Mouse (Mus musculus): Measurements from ENCODE around the gene Gm826. TPM values are rescaled to one million over a fixed set of nuclear protein-coding genes. Genes with fewer than 3 reads are reported as not detected.

Gm826 gene
- polyA plus RNA-seq, 1 experiment from 2014 or later, result 16.8 TPM

DNA sequence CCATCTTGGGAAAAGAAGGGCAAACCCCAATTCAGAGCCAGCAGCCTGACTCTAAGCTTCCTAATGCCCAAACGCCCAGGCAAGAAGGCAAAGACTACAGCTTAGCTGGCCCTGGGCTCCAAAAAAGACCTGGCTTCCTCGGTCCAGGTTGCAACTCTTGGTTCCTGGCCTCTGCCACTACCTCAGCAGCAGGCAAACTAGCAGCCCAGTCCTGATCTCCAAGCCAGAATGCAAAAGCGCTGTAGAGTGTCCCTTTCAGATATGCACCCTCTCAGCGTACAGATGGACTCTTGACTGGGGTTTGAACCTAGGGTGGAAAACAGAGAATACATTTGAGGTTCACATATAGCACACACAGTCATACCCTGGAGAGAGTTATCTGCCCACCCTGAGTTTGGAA, 29.2 kb upstream of the Gm826 start:
- WGBS, result 45% methylated on average over 4 of the region's 4 CpGs
- no peak overlapping the region for H3K4me2 ChIP-seq (ENCODE audit: low read length)
- H3K9me3 ChIP-seq (ENCODE audit: control insufficient read depth, low read length), result no peaks in the 10 kb centered on the region
- no peak for ATAC-seq (ENCODE audit: insufficient number of reproducible peaks, insufficient read depth, low FRiP score, low read depth)
- no peak overlapping the region for H3K27ac ChIP-seq (replicated peaks in 1 of 2; ENCODE audit: control insufficient read depth in 1 of 2, insufficient read depth in 1 of 2, low read depth in 2 of 2, low read length in 2 of 2)
- peaks cover 9 to 15% of the 10 kb centered on the region in 2 experiments; a peak in 2 of 4 replicates for H3K4me1 ChIP-seq (ENCODE audit: control insufficient read depth in 2 of 2, insufficient read depth in 2 of 2, low read length in 2 of 2)
- H3K9ac ChIP-seq (ENCODE audit: low read length), result no peak overlapping the region
- H3K4me3 ChIP-seq (ENCODE audit: control insufficient read depth in 1 of 2, insufficient read depth in 1 of 2, low read depth in 1 of 2, low read length in 2 of 2), result no peak overlapping the region
- H3K36me3 ChIP-seq (ENCODE audit: control insufficient read depth, insufficient read depth, low read length), result no peaks in the 10 kb centered on the region
- peaks cover 64% of the 10 kb centered on the region for H3K27me3 ChIP-seq (ENCODE audit: control insufficient read depth, insufficient read depth, low read length)

DNA sequence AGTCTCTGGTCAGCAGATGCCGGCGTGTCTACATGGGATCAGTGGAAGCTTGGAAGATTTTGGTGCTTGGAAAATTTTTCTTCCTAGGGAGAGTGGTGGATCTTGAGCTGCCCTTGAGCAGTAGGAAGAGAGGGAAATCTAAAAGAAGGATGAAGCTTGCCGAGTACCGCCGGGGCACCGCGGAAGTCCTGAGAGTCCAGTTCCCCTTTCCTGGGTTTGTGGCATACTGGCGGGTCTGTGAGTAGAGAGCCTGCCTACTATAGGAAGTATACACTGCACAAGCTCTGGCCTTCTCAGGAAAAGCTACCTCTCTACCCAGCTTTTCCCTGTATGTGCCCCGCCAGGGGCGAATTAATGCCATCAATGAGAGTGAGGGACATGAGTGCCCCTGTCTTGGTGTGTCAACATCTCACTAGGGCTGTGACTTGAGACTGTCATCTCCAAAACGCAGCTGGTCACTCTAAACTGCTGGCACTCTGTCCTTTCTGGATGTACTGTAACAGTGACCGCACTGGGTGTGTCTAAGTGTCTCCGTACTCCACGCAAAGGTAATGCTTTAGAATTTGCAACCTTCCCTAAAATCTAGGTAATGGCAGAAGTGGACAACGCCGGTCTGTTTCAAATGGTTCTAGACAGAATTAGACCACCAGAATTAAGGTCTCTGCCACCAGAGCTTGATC, 27.6 kb upstream of the Gm826 start:
- ATAC-seq (ENCODE audit: insufficient number of reproducible peaks, insufficient read depth, low FRiP score, low read depth), result no peak
- peak overlapping the region; percentile 21 for H3K4me2 ChIP-seq (ENCODE audit: low read length)
- H3K27ac ChIP-seq (replicated peaks in 1 of 2; ENCODE audit: control insufficient read depth in 1 of 2, insufficient read depth in 1 of 2, low read depth in 2 of 2, low read length in 2 of 2), result no peak overlapping the region
- H3K27me3 ChIP-seq (ENCODE audit: control insufficient read depth, insufficient read depth, low read length), result peaks cover 68% of the 10 kb centered on the region
- H3K36me3 ChIP-seq (ENCODE audit: control insufficient read depth, insufficient read depth, low read length), result no peaks in the 10 kb centered on the region
- no peak overlapping the region for H3K4me3 ChIP-seq (ENCODE audit: control insufficient read depth in 1 of 2, insufficient read depth in 1 of 2, low read depth in 1 of 2, low read length in 2 of 2)
- peaks cover 7 to 14% of the 10 kb centered on the region in 2 experiments; a peak in 2 of 4 replicates for H3K4me1 ChIP-seq (ENCODE audit: control insufficient read depth in 2 of 2, insufficient read depth in 2 of 2, low read length in 2 of 2)
- 20% methylated on average over 16 of the region's 16 CpGs for WGBS
- no peaks in the 10 kb centered on the region for H3K9me3 ChIP-seq (ENCODE audit: control insufficient read depth, low read length)
- H3K9ac ChIP-seq (ENCODE audit: low read length), result no peak overlapping the region

DNA sequence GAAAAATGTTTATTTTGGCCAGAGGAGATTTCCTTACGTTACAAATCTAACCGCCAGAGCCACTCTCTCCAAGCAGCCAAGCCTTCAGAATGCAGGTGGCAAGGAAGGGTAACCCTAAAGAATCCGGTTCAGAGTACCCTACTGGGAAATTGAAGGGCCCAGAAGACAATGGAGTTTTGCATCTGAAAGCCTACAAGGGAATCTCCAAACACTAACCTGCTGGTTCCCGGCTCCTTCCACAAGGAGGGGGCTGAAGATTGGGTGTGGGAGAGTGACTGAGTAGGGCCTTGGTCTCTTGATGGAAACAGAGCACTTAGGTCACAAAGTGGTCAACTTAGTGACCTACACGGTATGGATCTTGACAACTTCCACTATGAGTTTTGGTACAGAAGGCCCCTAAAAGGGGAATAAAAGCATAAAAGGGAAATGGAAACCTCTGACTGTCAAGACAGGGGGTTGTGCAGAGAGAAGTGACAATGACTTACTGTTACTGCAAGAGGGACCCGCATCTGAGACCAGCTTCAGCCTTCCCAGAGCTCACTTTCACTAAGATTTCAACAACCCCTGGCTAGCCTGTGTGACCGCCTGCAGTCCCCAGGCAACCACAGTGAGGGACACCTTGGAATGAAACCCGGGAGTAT, 26.4 kb upstream of the Gm826 start:
- H3K9me3 ChIP-seq (ENCODE audit: control insufficient read depth, low read length), result no peaks in the 10 kb centered on the region

DNA sequence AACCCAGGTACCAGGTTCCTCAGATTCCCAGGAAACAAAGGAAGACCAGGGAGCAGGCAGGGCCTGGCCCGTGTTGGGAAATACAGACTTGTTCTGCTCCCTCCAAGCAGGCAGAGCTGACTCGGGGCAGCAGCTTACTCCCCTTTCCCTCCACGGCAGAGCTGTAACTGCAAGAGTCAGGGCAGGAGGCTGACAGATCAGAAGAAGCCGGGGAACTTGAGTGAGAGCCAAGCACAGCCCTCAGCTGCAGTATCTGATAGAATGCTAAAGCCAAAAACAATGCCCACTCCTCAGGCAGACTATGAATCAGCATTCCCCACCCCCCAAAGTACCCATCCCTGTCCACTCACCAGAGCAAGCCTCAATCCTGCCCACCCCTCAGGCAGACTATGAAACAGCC, 24.9 kb upstream of the Gm826 start:
- no peaks in the 10 kb centered on the region for H3K36me3 ChIP-seq (ENCODE audit: control insufficient read depth, insufficient read depth, low read length)
- no peaks in the 10 kb centered on the region for H3K9me3 ChIP-seq (ENCODE audit: control insufficient read depth, low read length)
- H3K4me3 ChIP-seq (ENCODE audit: control insufficient read depth in 1 of 2, insufficient read depth in 1 of 2, low read depth in 1 of 2, low read length in 2 of 2), result no peak overlapping the region
- WGBS, result 0% methylated on average over 4 of the region's 4 CpGs
- ATAC-seq (ENCODE audit: insufficient number of reproducible peaks, insufficient read depth, low FRiP score, low read depth), result no peak
- peaks cover 0 to 14% of the 10 kb centered on the region in 2 experiments; a peak in 2 of 4 replicates for H3K4me1 ChIP-seq (ENCODE audit: control insufficient read depth in 2 of 2, insufficient read depth in 2 of 2, low read length in 2 of 2)
- no peak overlapping the region for H3K9ac ChIP-seq (ENCODE audit: low read length)
- H3K27ac ChIP-seq (replicated peaks in 1 of 2; ENCODE audit: control insufficient read depth in 1 of 2, insufficient read depth in 1 of 2, low read depth in 2 of 2, low read length in 2 of 2), result no peak overlapping the region
- H3K27me3 ChIP-seq (ENCODE audit: control insufficient read depth, insufficient read depth, low read length), result peaks cover 61% of the 10 kb centered on the region
- H3K4me2 ChIP-seq (ENCODE audit: low read length), result no peak overlapping the region

More for the DNA sequence above, 26.4 kb upstream of the Gm826 start:
- 18% methylated on average over 8 of the region's 8 CpGs for WGBS
- no peak overlapping the region for H3K27ac ChIP-seq (replicated peaks in 1 of 2; ENCODE audit: control insufficient read depth in 1 of 2, insufficient read depth in 1 of 2, low read depth in 2 of 2, low read length in 2 of 2)
- H3K9ac ChIP-seq (ENCODE audit: low read length), result no peak overlapping the region
- peaks cover 64% of the 10 kb centered on the region for H3K27me3 ChIP-seq (ENCODE audit: control insufficient read depth, insufficient read depth, low read length)
- H3K4me1 ChIP-seq (ENCODE audit: control insufficient read depth in 2 of 2, insufficient read depth in 2 of 2, low read length in 2 of 2), result peaks cover 0 to 14% of the 10 kb centered on the region in 2 experiments; a peak in 2 of 4 replicates
- no peak for ATAC-seq (ENCODE audit: insufficient number of reproducible peaks, insufficient read depth, low FRiP score, low read depth)
- H3K36me3 ChIP-seq (ENCODE audit: control insufficient read depth, insufficient read depth, low read length), result no peaks in the 10 kb centered on the region
- no peak overlapping the region for H3K4me3 ChIP-seq (ENCODE audit: control insufficient read depth in 1 of 2, insufficient read depth in 1 of 2, low read depth in 1 of 2, low read length in 2 of 2)
- H3K4me2 ChIP-seq (ENCODE audit: low read length), result peak overlapping the region; percentile 21; the same call in 1 of the 2 replicates

DNA sequence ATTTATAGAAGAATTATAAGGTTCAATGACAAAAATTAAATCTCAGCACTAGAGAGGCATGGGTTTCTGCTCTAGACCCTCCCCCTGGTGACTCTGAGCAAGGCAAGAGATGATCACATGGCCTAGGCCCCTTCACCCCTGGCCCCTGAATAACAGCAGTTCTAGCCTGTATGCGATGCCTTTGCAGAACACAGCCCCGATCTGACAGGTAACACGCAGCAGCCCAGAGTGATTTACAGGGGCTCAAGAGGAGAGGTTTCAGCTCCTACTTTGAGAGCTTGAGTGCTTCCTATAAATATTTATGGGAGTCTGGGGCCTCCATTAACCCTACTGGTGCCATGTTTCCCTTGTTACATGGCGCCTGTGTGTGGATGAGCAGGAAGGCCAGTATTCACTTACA, 23.5 kb upstream of the Gm826 start:
- H3K4me1 ChIP-seq (ENCODE audit: control insufficient read depth in 2 of 2, insufficient read depth in 2 of 2, low read length in 2 of 2), result peaks cover 0 to 14% of the 10 kb centered on the region in 2 experiments; a peak in 2 of 4 replicates
- H3K9me3 ChIP-seq (ENCODE audit: control insufficient read depth, low read length), result no peaks in the 10 kb centered on the region
- H3K9ac ChIP-seq (ENCODE audit: low read length), result no peak overlapping the region
- peaks cover 54% of the 10 kb centered on the region for H3K27me3 ChIP-seq (ENCODE audit: control insufficient read depth, insufficient read depth, low read length)
- no peak for ATAC-seq (ENCODE audit: insufficient number of reproducible peaks, insufficient read depth, low FRiP score, low read depth)
- H3K36me3 ChIP-seq (ENCODE audit: control insufficient read depth, insufficient read depth, low read length), result no peaks in the 10 kb centered on the region
- H3K27ac ChIP-seq (replicated peaks in 1 of 2; ENCODE audit: control insufficient read depth in 1 of 2, insufficient read depth in 1 of 2, low read depth in 2 of 2, low read length in 2 of 2), result no peak overlapping the region
- 54% methylated on average over 4 of the region's 4 CpGs for WGBS
- no peak overlapping the region for H3K4me2 ChIP-seq (ENCODE audit: low read length)
- no peak overlapping the region for H3K4me3 ChIP-seq (ENCODE audit: control insufficient read depth in 1 of 2, insufficient read depth in 1 of 2, low read depth in 1 of 2, low read length in 2 of 2)

DNA sequence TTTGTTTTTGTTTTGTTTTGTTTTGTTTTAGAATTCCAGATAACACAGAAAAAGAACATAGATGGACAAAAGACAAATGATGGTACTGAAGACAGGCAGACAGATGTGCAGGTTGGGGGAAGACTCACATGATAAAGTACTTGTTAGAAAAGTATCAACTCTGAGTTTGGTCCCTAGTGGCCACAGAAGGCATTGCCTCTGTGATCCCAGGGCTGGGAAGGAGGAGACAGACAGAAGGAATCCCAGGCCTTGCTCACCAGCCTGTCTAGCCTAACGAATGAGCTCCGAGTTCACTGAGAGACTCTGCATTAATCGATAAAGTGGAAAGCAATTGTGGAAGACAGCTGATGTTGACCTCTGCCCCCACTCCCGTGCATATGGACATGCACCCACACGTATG, 22.2 kb upstream of the Gm826 start:
- Histone ChIP-seq H3K27ac (replicated peaks in 1 of 2; ENCODE audit: control insufficient read depth in 1 of 2, insufficient read depth in 1 of 2, low read depth in 2 of 2, low read length in 2 of 2) (no peak overlapping the region), H3K9ac (ENCODE audit: low read length) (no peak overlapping the region), H3K36me3 (ENCODE audit: control insufficient read depth, insufficient read depth, low read length) (no peaks in the 10 kb centered on the region), H3K4me1 (ENCODE audit: control insufficient read depth in 2 of 2, insufficient read depth in 2 of 2, low read length in 2 of 2) (peaks cover 0 to 14% of the 10 kb centered on the region in 2 experiments; a peak in 2 of 4 replicates), H3K4me3 (ENCODE audit: control insufficient read depth in 1 of 2, insufficient read depth in 1 of 2, low read depth in 1 of 2, low read length in 2 of 2) (no peak overlapping the region), H3K9me3 (ENCODE audit: control insufficient read depth, low read length) (no peaks in the 10 kb centered on the region), H3K4me2 (ENCODE audit: low read length) (no peak overlapping the region), H3K27me3 (ENCODE audit: control insufficient read depth, insufficient read depth, low read length) (peaks cover 43% of the 10 kb centered on the region)
- ATAC-seq (ENCODE audit: insufficient number of reproducible peaks, insufficient read depth, low FRiP score, low read depth), result no peak
- WGBS, result 56% methylated on average over 5 of the region's 5 CpGs

DNA sequence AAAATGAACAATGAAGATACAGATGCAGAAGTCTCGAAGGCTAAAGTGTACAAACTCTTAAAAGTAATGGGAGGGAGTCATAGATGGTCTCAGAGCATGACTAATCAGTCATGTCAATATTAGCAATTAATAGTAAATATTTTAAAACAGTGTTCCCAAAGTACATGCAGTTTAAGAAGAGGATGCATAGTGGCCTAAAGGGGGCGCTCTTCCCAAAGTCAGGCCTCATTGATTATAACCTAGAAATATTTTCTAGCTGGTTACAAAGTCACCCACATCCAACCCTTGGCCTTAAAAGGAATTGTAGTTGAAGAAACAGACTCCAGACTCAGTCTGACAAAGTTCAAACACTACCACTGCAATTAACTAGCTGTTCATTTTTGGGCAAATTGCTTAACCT, 20.4 kb upstream of the Gm826 start:
- H3K27ac ChIP-seq (replicated peaks in 1 of 2; ENCODE audit: control insufficient read depth in 1 of 2, insufficient read depth in 1 of 2, low read depth in 2 of 2, low read length in 2 of 2), result no peak overlapping the region
- no peaks in the 10 kb centered on the region for H3K36me3 ChIP-seq (ENCODE audit: control insufficient read depth, insufficient read depth, low read length)
- no peak overlapping the region for H3K4me3 ChIP-seq (ENCODE audit: control insufficient read depth in 1 of 2, insufficient read depth in 1 of 2, low read depth in 1 of 2, low read length in 2 of 2)
- peaks cover 26% of the 10 kb centered on the region for H3K27me3 ChIP-seq (ENCODE audit: control insufficient read depth, insufficient read depth, low read length)
- H3K9me3 ChIP-seq (ENCODE audit: control insufficient read depth, low read length), result no peaks in the 10 kb centered on the region
- 59% methylated on average over 2 of the region's 2 CpGs for WGBS
- H3K9ac ChIP-seq (ENCODE audit: low read length), result no peak overlapping the region
- H3K4me1 ChIP-seq (ENCODE audit: control insufficient read depth in 2 of 2, insufficient read depth in 2 of 2, low read length in 2 of 2), result peaks cover 3 to 17% of the 10 kb centered on the region in 2 experiments; a peak in 3 of 4 replicates
- no peak overlapping the region for H3K4me2 ChIP-seq (ENCODE audit: low read length)
- ATAC-seq (ENCODE audit: insufficient number of reproducible peaks, insufficient read depth, low FRiP score, low read depth), result no peak

Measured in heart, embryonic 14.5 days (tissue).